Mouse (Mus musculus): ENCODE results near the gene Clip3.
A peak's percentile ranks its signal among the peaks of the same experiment; 100 is the strongest.

The Clip3 gene

DNA sequence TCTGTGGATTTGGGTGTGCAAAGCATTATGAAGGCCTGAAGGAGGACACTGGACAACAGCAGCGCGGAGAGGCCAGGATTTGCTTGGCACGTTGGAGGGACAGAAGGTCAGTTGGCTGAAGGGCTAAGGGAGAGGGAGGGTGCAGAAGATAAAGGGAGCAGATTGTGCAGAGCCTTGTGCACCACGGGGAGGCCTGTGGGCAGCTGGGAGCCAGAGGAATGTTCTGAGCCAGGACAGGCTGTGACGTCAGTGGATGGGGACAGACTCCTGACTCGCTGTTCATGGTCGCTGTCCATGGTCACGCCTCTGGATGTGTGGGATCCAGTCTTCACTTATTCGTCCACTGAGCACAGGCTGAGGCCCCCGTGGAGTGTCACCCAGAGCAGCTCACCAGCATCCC, 3.6 kb downstream of the Clip3 start:
- DNase-seq: no peak

DNA sequence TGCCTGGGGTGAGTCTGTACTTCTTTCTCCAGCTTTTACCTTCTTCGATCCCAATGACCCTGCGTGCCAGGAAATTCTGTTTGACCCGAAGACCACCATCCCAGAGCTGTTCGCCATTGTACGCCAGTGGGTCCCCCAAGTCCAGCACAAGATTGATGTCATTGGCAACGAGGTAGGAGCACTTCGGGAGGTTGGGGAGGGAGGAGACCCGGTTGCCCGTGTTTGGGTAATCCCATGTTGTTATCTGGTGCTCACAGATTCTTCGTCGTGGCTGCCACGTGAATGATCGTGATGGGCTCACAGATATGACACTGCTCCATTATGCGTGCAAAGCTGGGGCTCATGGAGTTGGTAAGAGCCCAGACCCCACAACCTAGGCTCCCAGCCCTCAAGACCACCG, 5.3 kb downstream of the Clip3 start:
- DNase-seq: no peak

DNA sequence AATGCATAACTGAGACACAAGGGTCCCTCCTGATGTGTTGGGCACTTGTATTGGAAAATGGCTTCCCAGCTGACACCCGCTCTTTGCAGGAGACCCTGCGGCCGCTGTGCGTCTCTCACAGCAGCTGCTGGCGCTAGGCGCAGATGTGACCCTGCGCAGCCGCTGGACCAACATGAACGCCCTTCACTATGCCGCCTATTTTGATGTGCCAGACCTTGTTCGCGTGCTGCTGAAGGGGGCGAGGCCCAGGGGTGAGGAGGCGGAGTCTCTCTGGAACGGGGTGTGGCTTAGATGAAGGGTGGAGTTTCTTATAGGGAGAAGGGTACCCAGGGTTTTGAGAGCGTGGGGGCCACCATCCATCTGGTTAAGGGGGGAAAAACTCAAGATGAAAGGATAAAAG, 5.7 kb downstream of the Clip3 start:
- no peak for DNase-seq

DNA sequence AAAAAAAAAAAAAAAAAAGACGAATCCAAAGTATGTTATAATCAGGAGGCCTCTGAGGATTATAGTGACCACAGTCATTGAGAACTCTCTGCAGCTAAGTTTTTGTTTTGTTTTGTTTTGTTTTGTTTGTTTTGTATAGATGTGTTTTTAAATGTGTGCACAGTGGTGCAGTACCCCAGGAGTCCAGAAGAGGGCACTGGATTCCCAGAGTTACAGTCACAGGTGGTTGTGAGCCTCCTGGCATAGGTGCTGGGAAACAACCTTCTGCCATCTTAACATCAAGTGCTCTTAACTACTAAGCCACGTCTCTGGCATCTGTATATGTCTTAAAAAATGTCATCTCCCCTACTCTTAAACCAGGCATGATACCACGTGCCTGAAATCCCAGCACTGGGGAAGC, 9.4 kb downstream of the Clip3 start:
- peak in 1 of 2 experiments; percentile 24 for DNase-seq

DNA sequence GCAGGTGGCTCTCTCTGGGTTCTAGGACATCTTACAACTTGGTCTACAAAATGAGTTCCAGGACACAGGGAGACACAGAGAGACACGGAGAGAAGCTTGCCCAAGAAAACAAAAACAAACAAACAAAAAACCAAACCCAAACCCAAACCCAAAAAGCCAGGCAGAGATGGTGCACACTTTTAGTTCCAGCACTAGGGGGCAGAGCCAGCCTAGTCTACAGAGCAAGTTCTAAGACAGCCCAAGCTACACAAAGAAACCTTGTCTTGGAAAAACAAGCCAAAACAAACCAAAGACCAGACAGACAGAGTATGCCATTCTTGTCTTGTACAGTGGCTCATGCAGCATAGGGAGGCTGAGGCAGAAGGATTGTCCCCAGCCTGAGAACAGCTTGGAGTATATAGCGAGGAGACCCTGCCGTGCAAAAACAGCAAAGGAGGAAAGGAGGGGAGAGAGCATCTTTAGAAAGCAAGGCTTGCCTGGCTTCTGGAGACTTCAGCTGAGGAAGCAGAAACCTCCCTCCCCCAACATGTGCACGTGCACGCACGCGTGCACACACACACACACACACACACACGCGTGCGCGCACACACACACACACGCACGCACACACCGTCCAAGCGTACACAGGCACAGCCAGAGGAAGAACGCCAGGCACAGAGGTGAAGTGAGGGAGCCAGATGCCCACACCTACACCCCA, 14.7 kb downstream of the Clip3 start:
- no peak for DNase-seq

DNA sequence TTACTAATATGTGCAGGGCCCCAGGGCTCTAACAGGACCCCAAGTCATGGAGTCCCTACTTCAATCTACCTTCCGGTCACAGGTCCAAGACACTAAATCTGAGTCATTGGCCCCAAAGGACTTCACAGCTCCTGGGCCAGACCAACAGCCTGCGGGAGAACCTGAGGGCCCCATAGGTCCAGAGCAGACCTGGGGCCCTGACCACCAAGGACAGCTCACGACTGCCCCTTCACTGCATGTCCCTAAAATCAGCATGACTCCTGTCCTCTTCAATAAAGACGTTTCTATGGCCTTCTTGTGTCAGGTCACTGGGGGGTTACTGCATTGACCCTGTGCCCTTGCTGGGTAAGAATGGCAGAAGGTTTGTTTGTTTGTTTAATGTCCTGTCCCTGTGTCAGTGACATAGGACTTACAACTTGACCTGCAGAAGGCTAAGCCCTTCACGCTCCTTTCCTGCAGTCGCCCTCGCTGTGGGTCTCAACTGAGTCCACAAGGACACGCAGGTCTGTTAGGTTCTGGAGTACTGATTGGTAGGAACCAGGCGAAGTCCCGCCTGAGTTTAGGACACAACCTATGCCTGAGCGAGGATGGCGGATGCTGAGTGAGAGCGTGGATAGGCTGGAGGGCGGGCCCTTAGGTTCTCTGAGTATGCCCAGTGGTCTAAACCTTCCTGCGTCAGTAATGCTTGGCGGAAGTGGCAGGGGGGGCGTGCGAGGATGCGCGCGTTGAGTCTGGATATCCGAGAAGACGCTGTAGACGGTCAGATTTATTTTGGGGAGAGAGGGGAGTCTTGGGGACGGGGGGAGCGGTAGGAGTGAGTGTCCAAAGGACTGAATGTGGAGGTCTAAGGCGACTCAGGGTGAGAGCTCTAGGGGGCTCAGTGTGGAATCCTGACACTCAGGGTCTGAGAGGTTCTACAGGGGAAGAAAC, 16.8 kb downstream of the Clip3 start, which contains the start of gene Alkbh6:
Alkbh6 (plus strand) TSS at position 642 of the 930 bp plus-strand sequence.
- DNase-seq: peak; percentile 97

DNA sequence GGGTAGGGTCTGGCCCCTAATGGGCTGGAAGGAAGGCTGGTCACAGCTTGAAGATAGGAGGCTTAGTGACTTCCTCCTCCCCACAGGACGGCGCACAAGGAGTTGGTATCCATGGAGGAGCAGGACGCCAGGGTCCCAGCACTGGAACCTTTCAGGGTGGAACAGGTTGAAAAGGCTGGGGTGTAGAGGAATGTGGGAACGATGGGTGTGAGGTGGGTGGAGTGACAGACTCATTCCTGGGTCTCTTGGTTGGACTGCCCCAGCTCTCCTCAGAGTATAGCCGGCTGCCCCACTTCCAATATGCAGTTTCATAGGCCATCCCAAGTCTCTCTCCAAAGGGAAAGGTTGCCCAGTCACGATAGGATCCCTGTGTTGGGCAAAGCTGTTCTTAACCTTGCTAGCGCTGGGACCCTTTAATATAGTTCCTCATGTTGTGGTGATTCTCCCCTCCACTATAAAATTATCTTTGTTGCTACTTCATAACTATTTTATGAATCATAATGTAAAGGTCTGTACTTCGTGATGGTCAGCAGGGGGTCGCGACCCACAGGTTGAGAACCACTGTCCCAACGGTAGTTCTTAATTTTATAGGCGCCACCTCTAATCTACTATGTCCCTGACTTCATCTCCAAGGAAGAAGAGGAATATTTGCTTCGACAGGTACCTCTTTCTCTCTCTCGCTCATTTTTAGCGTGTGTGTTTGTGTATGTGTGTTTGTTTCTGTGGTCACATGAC, 18.0 kb downstream of the Clip3 start:
- DNase-seq: no peak

DNA sequence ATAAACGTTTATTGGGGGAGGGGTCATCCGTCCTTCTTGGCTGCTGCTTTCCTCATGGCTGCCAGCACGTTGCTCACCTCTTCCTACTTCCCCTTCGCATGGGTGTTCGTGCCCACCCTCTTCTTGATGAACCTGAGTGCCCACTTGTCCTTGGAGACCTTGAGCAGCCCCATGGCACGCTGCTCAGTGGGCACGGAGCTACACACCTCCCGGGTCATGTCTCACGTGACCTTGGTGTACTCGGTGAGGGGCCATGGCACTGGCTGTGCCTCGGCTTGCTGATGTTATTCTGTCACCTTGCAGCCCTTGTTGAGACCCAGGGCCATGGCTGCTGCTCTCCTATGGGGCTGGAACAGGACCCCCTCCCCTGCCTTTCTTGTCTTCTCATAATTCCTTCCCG, 18.6 kb downstream of the Clip3 start:
- DNase-seq: no peak

DNA sequence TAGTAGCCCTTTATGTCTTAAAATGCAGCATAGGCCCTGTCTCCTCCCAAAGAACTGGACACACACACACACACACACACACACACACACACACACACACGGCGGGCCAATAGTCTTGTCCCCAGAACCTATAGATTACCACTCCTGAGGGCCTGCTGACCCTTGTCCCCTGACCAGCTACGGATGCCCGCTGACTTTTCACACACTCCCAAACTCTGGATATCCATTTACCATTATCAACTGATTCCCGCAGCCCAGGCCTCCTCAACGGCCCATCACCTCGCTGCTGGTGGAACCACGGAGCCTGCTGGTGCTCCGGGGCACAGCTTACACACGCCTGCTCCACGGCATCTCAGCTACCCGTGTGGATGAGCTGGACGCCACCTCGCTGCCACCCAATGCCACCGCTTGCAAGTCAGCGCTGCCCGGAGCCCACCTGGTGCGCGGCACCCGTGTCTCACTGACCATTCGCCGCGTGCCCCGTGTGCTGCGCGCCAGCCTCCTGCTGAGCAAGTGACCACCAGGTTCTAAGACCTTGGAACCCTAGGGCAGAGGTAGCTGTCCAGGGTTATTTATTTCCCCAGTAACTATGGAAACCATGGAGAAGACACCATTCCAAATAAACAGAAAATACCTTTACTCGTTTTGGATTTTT, 22.3 kb downstream of the Clip3 start:
- DNase-seq: no peak

DNA sequence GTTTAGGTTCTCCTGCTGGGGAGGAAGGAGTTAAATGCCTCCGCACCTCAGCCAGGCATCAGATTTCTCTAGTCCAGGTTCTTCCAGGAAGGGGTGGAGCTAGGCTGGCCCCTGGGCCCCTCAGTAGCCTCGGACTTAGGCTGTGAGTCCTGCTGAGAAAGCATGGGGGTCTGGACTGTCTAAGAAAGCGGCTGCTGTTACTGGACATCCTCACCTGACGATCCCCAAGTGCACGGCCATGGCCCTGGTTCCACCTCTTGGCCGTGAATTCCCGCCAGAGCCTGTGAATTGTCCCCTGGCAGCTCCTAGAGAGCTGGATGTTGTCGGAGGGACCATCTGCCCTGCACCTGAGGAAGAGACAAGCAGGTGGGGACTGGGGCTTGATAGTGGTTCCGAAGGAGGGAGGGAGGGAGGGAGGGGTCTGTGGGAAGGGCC, 23.2 kb downstream of the Clip3 start, which contains the start of gene Syne4:
Syne4 (plus strand) TSS at position 87 of the 435 bp plus-strand sequence.
- DNase-seq: no peak

DNA sequence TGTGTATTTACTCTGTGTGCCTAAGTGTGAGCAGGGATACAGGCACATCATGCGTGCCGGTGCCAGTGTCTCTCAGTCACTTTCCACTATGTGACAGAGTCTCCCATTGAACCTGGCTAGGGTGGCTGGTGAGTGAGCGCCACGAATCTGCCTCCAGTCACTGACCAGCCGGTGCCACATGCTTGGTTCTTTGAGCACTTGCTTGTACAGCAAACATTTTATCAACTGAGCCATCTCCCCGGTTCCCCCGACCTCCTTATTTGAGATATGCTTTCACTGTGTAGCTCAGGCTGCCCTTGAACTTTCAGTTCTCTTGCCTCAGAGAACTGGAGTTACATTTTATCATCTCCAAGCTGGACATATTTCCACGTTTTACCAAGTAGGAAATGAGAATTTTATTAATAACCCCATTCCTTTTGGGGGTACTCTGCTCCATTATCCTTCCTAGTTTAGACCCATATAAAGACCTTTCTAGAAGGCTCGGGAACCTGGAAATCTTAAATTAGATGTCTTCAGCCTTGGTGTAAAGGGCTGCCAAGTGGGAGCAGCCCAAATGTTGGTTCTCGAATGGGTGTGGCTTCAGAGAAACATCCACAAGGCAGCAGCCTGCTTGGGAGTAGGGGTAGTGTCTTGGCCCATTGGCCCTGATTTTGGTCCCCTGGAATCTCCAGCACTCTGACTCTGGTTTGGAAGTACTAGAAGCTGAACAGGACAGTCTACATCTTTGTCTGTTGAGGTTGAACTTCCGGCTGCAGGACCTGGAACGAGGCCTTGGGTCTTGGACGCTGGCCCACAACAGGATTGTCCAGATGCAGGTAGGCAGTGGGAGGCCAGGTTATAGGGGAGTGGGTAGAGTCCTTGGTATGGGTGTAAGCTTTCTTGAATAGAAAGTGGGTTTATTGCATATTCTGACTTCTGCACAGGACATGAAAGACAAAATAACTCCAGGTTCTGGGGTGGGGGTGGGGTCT, 24.3 kb downstream of the Clip3 start:
- no peak for DNase-seq

DNA sequence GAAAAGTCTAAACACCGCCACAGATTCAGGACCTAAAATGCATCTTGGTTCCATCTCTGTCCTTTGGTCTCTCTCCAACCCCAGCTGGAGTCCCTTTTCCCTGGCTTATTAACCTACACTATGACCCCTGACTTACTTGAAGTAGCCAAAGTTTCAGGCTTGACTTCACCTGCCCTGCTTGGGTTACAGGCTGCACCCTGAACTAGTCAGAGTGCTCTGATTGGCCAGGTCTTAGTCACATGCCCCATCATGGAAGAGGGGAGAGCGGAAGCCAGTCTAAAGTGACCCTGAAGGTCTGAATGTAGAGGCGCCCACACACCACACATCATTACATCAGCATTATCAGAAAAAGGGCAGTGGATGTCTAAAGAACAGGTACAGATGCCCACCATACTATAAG, 26.6 kb downstream of the Clip3 start:
- no peak for DNase-seq

DNA sequence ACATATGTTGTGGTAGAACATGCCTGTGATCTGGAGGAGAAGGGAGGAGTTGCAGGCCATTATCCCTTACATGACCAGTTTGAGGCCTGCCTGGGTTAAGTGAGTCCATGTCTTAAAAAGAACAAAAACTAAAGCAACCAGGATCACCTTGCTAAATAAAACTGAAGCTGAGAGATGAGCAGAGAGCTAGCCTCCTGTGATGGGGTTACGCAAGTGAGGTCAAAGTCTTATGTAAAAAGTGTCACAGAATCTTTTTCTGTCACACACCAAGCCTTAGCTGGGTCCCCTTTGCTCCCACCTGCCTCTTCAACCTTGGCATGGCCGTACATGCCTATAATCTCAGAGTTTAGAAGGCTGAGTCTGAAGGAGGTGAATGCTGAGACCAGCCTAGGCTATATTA, 29.4 kb downstream of the Clip3 start:
- DNase-seq: no peak

DNA sequence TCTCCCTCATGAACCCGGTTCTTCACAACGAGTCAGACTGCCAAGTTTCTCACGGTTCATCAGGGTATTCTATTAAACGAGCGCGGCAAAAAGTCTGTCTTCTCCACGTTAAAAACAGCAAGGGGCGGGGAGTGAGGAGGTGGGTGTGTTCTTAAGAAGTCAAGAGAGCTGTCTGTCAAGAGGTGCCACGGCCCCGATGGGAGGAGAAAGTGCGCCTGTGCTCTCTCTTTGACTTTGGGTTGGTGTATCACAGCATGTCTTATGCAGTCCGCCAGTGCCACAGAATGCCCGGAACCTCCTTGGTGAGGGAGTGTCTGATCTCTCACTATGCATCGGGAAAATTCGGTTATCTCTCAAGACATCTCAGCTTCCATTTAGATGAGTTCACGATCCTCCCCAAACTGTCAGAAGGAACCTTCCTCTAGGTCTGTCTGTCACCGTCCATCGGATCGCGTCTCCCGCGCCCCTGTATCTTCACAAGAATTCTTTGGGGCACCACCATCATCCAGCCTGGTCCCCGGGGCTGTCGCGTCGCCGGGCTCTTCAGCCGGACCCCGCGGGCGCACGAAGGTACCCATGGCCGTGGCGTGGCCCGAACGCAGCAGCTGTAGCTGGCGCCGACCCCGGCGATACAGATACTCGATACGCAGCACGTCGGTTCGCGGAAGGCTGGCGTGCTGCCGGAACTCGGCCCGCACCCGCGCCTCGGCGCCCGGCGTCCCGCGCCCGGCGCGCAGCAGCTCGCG, 30.2 kb downstream of the Clip3 start, which contains the start of gene E130208F15Rik:
E130208F15Rik (plus strand) TSS at position 202 of the 746 bp plus-strand sequence.
- DNase-seq: peak; percentile 80 to 81

DNA sequence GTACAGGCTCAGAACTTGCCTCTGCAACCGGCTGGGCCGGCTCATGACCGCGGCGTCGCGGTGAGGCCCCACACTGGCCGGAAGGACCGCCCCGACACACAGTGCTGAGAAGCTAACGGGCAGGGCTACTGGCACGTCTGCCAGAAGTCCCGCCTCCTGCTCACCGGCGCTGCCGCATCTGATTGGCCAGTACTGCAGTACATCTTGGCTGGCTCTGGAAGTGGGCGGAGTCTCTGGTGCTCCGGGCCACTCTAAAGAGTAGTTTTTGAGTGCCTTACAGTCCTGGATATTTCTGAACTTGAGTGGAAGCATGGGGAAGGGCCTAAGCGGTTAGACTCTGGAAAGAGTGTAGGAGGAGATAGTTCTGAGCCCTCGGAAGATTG, 30.7 kb downstream of the Clip3 start:
- DNase-seq: peak; percentile 99

DNA sequence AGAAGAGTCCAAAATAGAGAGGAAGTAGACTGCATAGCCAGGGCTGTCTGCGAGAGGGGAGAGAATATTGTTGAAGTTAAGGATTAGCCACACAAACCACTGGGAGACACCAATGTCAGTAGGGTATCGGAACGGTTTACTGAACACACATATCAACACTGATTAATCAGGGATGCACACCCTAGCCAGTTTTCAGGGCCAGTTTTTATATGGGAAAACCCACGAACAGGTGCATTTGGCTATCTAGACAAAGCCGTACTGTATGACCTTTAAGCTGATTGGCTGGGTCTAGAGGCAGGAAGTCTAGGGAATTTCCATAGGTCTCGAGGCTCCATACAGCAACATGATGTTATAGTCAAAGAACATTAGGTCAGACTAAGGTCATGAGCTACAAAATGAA, 31.3 kb downstream of the Clip3 start:
- DNase-seq: no peak

DNA sequence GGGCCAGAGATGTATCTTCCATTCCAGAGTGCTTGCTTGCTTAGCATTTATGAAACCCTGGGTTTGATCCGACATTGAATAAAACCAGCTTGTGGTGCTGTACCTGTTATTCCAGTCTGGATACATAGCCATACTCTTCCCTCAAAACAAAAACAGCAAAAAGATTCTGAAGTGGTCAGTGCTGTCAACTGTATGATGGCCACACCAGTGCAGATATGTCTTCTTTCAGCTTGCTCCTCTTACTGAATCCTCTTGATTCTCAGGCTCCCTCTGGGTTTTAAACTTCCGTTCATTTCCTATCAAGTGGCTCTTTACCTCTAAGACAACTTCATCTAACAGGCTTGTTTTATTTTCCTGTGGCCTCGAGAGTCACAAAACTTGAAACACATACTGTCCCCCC, 32.3 kb downstream of the Clip3 start, which contains the start of gene Sdhaf1:
Sdhaf1 (minus strand) TSS at position 101 of the 400 bp plus-strand sequence.
- DNase-seq: no peak

DNA sequence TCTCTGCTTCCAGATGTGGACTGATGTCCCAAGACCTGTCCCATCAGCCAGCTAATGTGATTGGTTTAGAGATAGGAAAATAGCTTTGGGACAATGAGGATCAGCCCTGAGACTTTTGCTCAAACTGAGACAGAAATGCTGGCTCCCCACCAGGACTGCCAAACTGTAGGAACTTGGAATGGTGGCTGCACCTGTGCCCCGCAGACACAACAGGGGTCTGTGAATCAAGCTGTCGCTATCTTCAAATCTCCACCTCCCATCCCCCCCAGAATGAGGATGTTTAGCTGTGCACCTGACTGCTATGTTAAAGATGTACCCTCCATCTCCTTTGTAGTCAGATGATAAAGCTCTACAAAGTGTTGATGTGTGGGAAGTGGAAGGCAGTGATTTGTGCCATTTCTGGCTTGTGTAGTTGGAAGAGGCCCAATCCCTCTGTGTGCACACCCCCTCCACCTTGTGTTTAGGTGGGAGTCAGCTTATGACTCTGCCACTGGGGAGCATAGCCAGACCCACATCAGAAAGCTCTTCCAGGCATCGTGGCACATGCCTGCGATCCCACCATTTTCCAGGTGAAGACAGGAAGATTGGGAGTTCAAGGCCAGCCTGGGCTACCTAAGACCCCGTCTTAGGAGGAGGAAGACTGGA, 32.9 kb downstream of the Clip3 start:
- no peak for DNase-seq

DNA sequence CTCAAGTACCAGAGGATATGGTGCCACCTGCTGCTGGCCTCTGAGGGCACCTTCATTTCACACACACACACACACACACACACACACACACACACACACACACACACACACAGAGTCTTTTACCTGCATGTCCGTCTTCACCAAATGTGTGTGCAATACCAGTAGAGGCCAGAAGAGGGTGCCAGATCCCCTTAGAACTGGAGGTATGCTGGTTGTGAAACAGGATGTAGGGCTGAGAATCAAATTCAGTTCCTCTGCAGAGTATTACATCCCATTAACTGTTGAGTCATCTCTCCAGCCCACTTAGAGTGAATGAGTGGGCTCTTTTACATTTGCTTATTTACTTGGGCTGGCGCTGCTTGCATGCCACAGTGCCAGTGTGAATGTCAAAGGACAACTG, 33.8 kb downstream of the Clip3 start:
- peak; percentile 28 to 36 for DNase-seq

DNA sequence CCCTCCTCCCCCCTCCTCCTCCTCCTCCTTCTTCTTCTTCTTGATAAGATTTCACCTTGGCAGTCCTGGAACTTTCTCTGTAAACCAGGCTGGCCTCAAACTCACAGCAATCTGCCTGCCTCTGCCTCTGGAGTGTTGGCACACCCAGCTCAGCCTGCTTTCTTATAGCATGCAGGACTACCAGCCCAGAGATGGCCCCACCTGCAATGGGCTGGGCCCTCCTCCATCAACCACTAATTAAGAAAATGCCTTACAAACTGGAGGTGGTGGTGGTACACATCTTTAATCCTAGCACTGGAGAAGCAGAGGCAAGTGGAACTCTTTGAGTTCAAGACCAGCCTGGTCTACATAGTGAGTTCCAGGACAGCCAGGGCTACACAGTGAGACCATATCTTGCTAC, 34.9 kb downstream of the Clip3 start:
- no peak for DNase-seq

All from lung, adult 18-20 months (tissue).